Mouse (Mus musculus) induced T-regulatory cell, adult 2 months (primary cell): Measurements from ENCODE around the gene Pcsk1n.
A peak's percentile ranks its signal among the peaks of the same experiment; 100 is the strongest.

Experiments used
- DNase-seq: peaks from one replicate; pipeline ENCODE4 v3.0.0-alpha.2; 2012; ENCODE audit warnings: low read depth

Pcsk1n gene

DNA sequence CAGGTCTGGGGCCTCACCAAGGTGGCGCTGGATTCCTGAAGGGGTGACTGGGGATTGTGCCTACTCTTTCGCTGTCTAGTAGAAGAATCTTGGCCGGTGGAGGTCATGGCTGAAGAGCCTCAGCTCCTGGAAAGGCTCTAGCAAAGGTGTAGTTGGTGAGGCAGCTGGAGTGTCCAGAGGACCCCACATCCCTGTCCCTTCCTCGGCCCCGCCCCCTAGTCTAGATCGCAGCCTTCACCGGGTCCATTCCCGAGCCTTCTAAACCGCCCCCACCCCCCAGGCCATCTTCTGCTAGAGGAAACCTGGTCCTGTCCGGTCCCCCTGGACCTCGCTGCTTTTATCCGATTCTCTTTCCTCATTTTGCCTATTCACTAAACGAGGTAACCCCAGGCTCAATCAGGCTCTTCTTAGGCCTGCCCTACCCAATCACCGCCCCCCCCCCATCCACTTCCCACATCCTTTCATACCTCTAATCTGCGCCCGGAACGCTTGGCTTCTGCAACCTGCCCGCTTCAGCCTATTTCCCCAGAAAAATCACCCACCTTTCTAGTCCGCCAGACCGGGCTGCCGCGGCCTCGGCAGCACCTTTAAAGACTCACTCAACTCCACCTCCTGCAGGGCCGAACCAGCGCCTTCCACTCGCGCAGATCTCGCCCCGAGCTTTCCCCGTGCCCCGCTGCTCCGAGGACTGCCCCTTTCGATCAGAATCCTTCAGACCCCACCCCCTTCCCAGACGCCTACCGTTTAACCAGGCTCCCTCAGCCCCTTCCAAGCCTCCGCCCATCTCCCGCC lies 27.7 kb downstream of the Pcsk1n start, which contains the start of gene Hdac6:
TSS of gene Hdac6 (minus strand) at position 782 of the 792 bp plus-strand sequence.
- no peak for DNase-seq

GRCm38 (mm10) chrX:7947900-7948492 lies 28.4 kb downstream of the Pcsk1n start:
- DNase-seq = peak; percentile 94

GRCm38 (mm10) chrX:7950091-7950490 lies 30.5 kb downstream of the Pcsk1n start:
- no peak for DNase-seq

DNA sequence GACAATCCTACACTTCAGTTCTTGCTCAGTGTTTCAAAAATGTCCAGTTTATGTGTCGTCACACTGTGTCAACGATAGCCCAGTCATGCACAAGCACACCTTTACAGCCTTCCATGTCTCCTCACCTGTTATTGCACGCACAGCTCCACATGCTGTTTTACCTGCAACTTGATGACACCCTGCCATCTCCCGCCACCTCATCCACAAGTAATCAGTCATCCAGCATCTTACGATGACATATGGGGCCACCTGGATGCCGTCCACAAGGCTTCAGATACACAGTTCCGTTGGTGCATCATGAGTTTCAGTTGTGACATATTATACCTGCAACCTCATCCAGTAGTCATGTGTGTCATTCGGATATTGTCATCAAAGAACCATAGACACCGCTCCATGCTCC lies 39.2 kb downstream of the Pcsk1n start:
- no peak for DNase-seq

GRCm38 (mm10) chrX:7963829-7964626 lies 44.4 kb downstream of the Pcsk1n start:
- peak; percentile 43 for DNase-seq

DNA sequence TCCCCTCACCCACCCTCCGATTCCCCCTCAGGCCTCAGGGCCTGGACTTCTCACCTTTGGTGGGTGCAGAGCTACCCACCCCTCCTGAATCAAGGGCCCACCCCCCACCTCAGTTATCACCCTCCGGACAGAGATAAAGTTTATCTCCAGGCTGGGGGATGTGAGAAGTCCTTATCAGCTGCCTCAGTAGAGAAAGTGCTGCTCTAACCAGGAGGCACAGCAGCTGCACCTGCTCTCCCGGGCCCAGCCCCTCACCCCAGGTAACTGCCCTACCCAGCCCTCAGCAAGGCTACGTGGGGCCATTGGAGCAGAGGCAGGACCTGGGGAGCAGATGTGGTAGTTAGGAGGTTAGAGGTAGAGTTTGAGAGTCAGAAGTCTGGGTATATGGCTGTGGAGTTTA lies 46.5 kb downstream of the Pcsk1n start:
- no peak for DNase-seq

- DNase-seq = no peak
These were observed 48.1 kb downstream of the Pcsk1n start for GRCm38 (mm10) chrX:7967596-7968201.

DNA sequence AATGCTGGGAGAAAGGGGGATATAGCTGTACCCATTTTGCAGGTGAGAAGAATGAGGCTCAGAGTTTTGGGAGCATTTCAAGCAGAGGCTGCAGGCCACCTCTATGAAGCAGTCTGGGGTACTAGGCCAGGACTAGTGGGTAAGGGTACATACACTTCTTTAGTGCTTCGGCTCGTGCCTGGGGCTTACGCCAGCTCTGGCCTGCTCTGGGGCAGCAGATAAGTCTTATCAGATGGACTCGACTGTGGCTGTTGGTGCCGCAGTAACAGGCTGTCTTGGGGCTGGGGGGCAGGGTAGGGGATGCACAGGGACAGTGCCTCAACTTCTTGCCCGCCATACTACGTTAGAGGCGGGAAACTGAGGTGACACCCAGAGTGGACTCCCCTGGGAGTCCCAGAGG lies 48.6 kb downstream of the Pcsk1n start:
- DNase-seq = no peak

DNA sequence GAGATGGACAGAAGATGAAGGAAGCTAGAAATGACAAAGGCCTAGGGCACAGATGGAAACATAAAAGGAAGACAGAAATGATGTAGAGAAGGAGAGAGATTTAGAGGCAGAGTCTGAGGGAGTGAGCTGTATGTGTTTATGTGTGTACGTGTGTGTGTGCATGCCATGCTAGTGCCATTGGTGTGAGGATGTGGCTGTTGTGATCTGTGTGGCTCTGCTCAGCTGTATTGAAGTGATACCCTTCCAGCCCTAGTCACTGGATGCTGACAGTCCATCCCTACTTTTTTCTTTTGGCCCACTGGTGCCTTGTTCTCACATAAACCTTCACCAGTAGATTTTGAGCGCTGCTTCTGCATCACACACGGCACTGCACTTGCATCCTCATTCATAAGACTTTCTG lies 49.3 kb downstream of the Pcsk1n start:
- DNase-seq = no peak

DNA sequence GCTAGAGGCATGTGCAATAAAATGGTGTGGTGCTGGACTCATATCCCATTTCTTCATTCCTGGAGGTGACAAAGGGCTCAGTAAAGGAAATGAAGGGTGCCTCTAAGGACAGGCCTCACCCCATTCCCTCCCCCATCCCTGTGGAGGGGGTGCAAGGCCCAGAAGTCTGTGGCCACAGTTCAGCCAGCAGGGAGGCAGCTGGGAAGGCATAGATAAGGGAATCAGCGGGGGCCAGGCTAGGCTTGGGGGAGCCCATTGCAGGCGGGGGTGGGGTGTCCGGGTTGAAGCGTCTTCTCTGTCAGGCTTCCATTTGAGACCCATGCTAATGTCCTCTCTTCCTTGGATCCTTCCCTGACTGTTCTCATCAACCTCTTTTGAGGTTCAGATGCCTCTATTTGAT lies 51.7 kb downstream of the Pcsk1n start:
- DNase-seq = no peak
